31 mouse cellular contexts compared by ENCODE assay signal in the genomic region with DNA sequence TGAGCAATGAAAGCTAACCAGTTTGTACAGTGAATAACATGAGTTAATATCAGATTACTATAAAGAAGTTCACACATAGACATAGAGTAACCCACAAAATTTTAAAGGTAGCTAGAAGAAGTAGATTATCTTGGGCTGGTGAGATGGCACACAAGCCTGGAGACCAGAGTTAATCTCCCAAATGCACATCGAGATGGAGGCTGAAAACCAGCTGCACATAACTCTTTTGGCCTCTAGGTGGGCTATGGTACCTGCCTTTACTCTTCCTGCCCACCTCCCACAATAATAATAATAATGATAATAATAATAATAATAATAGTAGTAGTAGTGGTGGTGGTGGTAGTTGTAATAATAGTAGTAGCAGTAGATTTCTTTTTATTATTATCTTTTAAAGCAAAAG. TPM values are rescaled to one million over a fixed set of nuclear protein-coding genes. Genes with fewer than 3 reads are reported as not detected.
DNase-seq lines count a peak whose midpoint lies in the region; ATAC-seq and TF ChIP-seq lines count a peak whose summit lies in the region.
"Had no signal": no experiment of that assay in that cellular context is flagged by ENCODE, and none has a peak within 500 bp of the region (broad histone marks: within the 10 kb centered on the region; RNA-seq: fewer than 3 reads in every experiment).

No protein-coding gene starts in this region.

- ATAC-seq in heart, embryonic 12.5 days (ENCODE audit: insufficient number of reproducible peaks, low FRiP score) = no peak
- no peak for ATAC-seq in lung, embryonic 14.5 days (ENCODE audit: insufficient read depth)
- 0 out of 2 replicates have a peak, but pooled peaks have one; percentile 13 for ATAC-seq in liver, embryonic 16.5 days (ENCODE audit: low read depth)
- no peak for ATAC-seq in stomach, postnatal 0 days (ENCODE audit: low FRiP score, low TSS enrichment)
- no peak for ATAC-seq in forebrain, embryonic 15.5 days (replicated peaks)
- ATAC-seq in hindbrain, embryonic 13.5 days (ENCODE audit: low FRiP score) = no peak

- H3K9ac ChIP-seq in heart, embryonic 12.5 days = no peak overlapping the region
- no peak overlapping the region for H3K9ac ChIP-seq in lung, embryonic 14.5 days
- no peak overlapping the region for H3K9ac ChIP-seq in liver, embryonic 16.5 days (ENCODE audit: low read depth, low read length)
- no peak overlapping the region for H3K9ac ChIP-seq in stomach, postnatal 0 days (ENCODE audit: low read length)
- H3K9ac ChIP-seq in forebrain, embryonic 15.5 days (replicated peaks) = no peak overlapping the region
- no peak overlapping the region for H3K9ac ChIP-seq in hindbrain, embryonic 13.5 days
- H3K9ac ChIP-seq: heart, embryonic 13.5 days; hindbrain, embryonic 15.5 days; limb, embryonic 12.5 days; liver, embryonic 13.5 days; midbrain, embryonic 12.5 days; neural tube, embryonic 12.5 days had no signal

- TF ChIP-seq CTCF in lung, embryonic 14.5 days (IDR thresholded peaks at IDR 0.05; ENCODE audit: low read depth) = 0 out of 2 replicates have a peak, but pooled peaks have one; percentile 3
- TF ChIP-seq CTCF in stomach, postnatal 0 days (IDR thresholded peaks at IDR 0.05; ENCODE audit: low read depth) = peak; percentile 18; the same call in 1 of the 2 replicates

- DNase-seq in heart, adult 11 months = peak; percentile 66
- DNase-seq in lung, embryonic 14.5 days = no peak
- DNase-seq in lung, postnatal 36 days = no peak
- DNase-seq in stomach, postnatal 0 days (ENCODE audit: low spot score) = no peak
- DNase-seq: adrenal gland, postnatal 25 days; cerebellum, adult 2 months; cerebellum, postnatal 14 days; gastrocnemius, postnatal 14 days; heart, postnatal 10 days; kidney, adult 8-10 months; kidney, postnatal 4 days; layer of hippocampus, adult 9-11 months; lung, postnatal 10 days; right cerebral cortex, adult 18-20 months; right cerebral cortex, postnatal 4 days; thymus, postnatal 4 days had no signal

- H3K27me3 ChIP-seq in heart, embryonic 12.5 days (replicated peaks) = no peaks in the 10 kb centered on the region
- H3K27me3 ChIP-seq in lung, embryonic 14.5 days (ENCODE audit: insufficient read depth, low read length) = no peaks in the 10 kb centered on the region
- no peaks in the 10 kb centered on the region for H3K27me3 ChIP-seq in liver, embryonic 16.5 days (ENCODE audit: control insufficient read depth, insufficient read depth, low read depth, low read length)
- H3K27me3 ChIP-seq in stomach, postnatal 0 days (ENCODE audit: control insufficient read depth, insufficient read depth, low read length) = no peaks in the 10 kb centered on the region
- no peaks in the 10 kb centered on the region for H3K27me3 ChIP-seq in forebrain, embryonic 15.5 days
- H3K27me3 ChIP-seq in hindbrain, embryonic 13.5 days = no peaks in the 10 kb centered on the region
- H3K27me3 ChIP-seq: CH12.LX; heart, embryonic 13.5 days; hindbrain, embryonic 15.5 days; limb, embryonic 12.5 days; liver, embryonic 13.5 days; midbrain, embryonic 12.5 days; neural tube, embryonic 12.5 days had no signal

- no peaks in the 10 kb centered on the region for H3K4me1 ChIP-seq in heart, embryonic 12.5 days (replicated peaks)
- no peaks in the 10 kb centered on the region for H3K4me1 ChIP-seq in lung, embryonic 14.5 days (ENCODE audit: insufficient read depth)
- H3K4me1 ChIP-seq in liver, embryonic 16.5 days (ENCODE audit: control insufficient read depth, low read depth, low read length) = no peaks in the 10 kb centered on the region
- no peaks in the 10 kb centered on the region for H3K4me1 ChIP-seq in stomach, postnatal 0 days (replicated peaks; ENCODE audit: control insufficient read depth, insufficient read depth)
- H3K4me1 ChIP-seq in forebrain, embryonic 15.5 days = no peaks in the 10 kb centered on the region
- no peaks in the 10 kb centered on the region for H3K4me1 ChIP-seq in hindbrain, embryonic 13.5 days (replicated peaks)
- H3K4me1 ChIP-seq: heart, embryonic 13.5 days; hindbrain, embryonic 15.5 days; limb, embryonic 12.5 days; liver, embryonic 13.5 days; midbrain, embryonic 12.5 days; neural tube, embryonic 12.5 days had no signal

- H3K4me3 ChIP-seq in heart, embryonic 12.5 days = no peak overlapping the region
- H3K4me3 ChIP-seq in lung, embryonic 14.5 days (ENCODE audit: low read depth, low read length) = no peak overlapping the region
- no peak overlapping the region for H3K4me3 ChIP-seq in liver, embryonic 16.5 days (ENCODE audit: low read depth, low read length)
- H3K4me3 ChIP-seq in stomach, postnatal 0 days (ENCODE audit: low read depth, low read length) = no peak overlapping the region
- no peak overlapping the region for H3K4me3 ChIP-seq in forebrain, embryonic 15.5 days
- no peak overlapping the region for H3K4me3 ChIP-seq in hindbrain, embryonic 13.5 days
- H3K4me3 ChIP-seq: erythroblast, embryonic 14.5 days; heart, embryonic 13.5 days; hindbrain, embryonic 15.5 days; limb, embryonic 12.5 days; liver, embryonic 13.5 days; midbrain, embryonic 12.5 days; myocyte; neural tube, embryonic 12.5 days had no signal

- WGBS in heart, embryonic 12.5 days = 72% methylated on average over 1 of the region's 1 CpGs
- WGBS in lung, embryonic 14.5 days = 71% methylated on average over 1 of the region's 1 CpGs
- 51% methylated on average over 1 of the region's 1 CpGs for WGBS in liver, embryonic 16.5 days (ENCODE audit: insufficient replicate concordance)
- WGBS in stomach, postnatal 0 days = 62% methylated on average over 1 of the region's 1 CpGs
- 72% methylated on average over 1 of the region's 1 CpGs for WGBS in forebrain, embryonic 15.5 days
- 88% methylated on average over 1 of the region's 1 CpGs for WGBS in hindbrain, embryonic 13.5 days

- no peak overlapping the region for H3K27ac ChIP-seq in heart, embryonic 12.5 days (ENCODE audit: poor library complexity, severe bottlenecking)
- no peak overlapping the region for H3K27ac ChIP-seq in lung, embryonic 14.5 days (ENCODE audit: low read depth)
- H3K27ac ChIP-seq in liver, embryonic 16.5 days (ENCODE audit: low read length) = no peak overlapping the region
- H3K27ac ChIP-seq in stomach, postnatal 0 days (replicated peaks) = no peak overlapping the region
- H3K27ac ChIP-seq in forebrain, embryonic 15.5 days (replicated peaks) = no peak overlapping the region
- H3K27ac ChIP-seq in hindbrain, embryonic 13.5 days = no peak overlapping the region
- H3K27ac ChIP-seq: heart, embryonic 13.5 days; hindbrain, embryonic 15.5 days; kidney, postnatal 0 days; limb, embryonic 12.5 days; liver, embryonic 13.5 days; midbrain, embryonic 12.5 days; neural tube, embryonic 12.5 days had no signal

- H3K36me3 ChIP-seq in heart, embryonic 12.5 days = peaks cover 44% of the 10 kb centered on the region
- H3K36me3 ChIP-seq in lung, embryonic 14.5 days (ENCODE audit: insufficient read depth) = peaks cover 57% of the 10 kb centered on the region
- H3K36me3 ChIP-seq in liver, embryonic 16.5 days (ENCODE audit: control insufficient read depth, insufficient read depth) = no peaks in the 10 kb centered on the region; the same call in none of the 2 replicates
- H3K36me3 ChIP-seq in stomach, postnatal 0 days (ENCODE audit: control insufficient read depth, insufficient read depth, low read length) = peaks cover 10% of the 10 kb centered on the region
- H3K36me3 ChIP-seq in forebrain, embryonic 15.5 days = peaks cover 33% of the 10 kb centered on the region
- H3K36me3 ChIP-seq in hindbrain, embryonic 13.5 days = peaks cover 54% of the 10 kb centered on the region

- H3K9me3 ChIP-seq in heart, embryonic 12.5 days (replicated peaks) = no peaks in the 10 kb centered on the region
- H3K9me3 ChIP-seq in lung, embryonic 14.5 days (ENCODE audit: low read depth, low read length) = no peaks in the 10 kb centered on the region
- no peaks in the 10 kb centered on the region for H3K9me3 ChIP-seq in liver, embryonic 16.5 days (replicated peaks; ENCODE audit: control insufficient read depth, low read length)
- H3K9me3 ChIP-seq in stomach, postnatal 0 days (ENCODE audit: control insufficient read depth, low read length) = no peaks in the 10 kb centered on the region
- H3K9me3 ChIP-seq in forebrain, embryonic 15.5 days = no peaks in the 10 kb centered on the region
- H3K9me3 ChIP-seq in hindbrain, embryonic 13.5 days = no peaks in the 10 kb centered on the region
- H3K9me3 ChIP-seq: G1E; heart, embryonic 13.5 days; hindbrain, embryonic 15.5 days; limb, embryonic 12.5 days; liver, embryonic 13.5 days; midbrain, embryonic 12.5 days; neural tube, embryonic 12.5 days had no signal

- no peak overlapping the region for H3K4me2 ChIP-seq in heart, embryonic 12.5 days
- H3K4me2 ChIP-seq in lung, embryonic 14.5 days = no peak overlapping the region
- no peak overlapping the region for H3K4me2 ChIP-seq in liver, embryonic 16.5 days (ENCODE audit: low read depth, low read length)
- no peak overlapping the region for H3K4me2 ChIP-seq in stomach, postnatal 0 days (replicated peaks; ENCODE audit: low read depth)
- no peak overlapping the region for H3K4me2 ChIP-seq in forebrain, embryonic 15.5 days (replicated peaks)
- H3K4me2 ChIP-seq in hindbrain, embryonic 13.5 days = no peak overlapping the region
- H3K4me2 ChIP-seq: heart, embryonic 13.5 days; hindbrain, embryonic 15.5 days; limb, embryonic 12.5 days; liver, embryonic 13.5 days; midbrain, embryonic 12.5 days; neural tube, embryonic 12.5 days had no signal

- TF ChIP-seq EP300 in stomach, postnatal 0 days (optimal IDR thresholded peaks at IDR 0.05) = no peak

RNA-seq across cellular contexts. Expression of a gene that starts 32.6 kb away (rescaled TPM):
- polyA plus RNA-seq in heart, embryonic 12.5 days (2016; fragmentation: Nextera tagmentation; extraction: Ambion mirVana) = 41.0 and 42.7 TPM in 2 replicates
- 57.3 and 62.1 TPM in 2 replicates for polyA plus RNA-seq in lung, embryonic 14.5 days (2014; fragmentation: Nextera tagmentation; extraction: Ambion mirVana)
- polyA plus RNA-seq in liver, embryonic 16.5 days (2015; fragmentation: Nextera tagmentation; extraction: Ambion mirVana) = 26.8 and 28.0 TPM in 2 replicates
- polyA plus RNA-seq in stomach, postnatal 0 days (2015; fragmentation: Nextera tagmentation; extraction: Ambion mirVana) = 24.0 and 26.1 TPM in 2 replicates
- polyA plus RNA-seq in forebrain, embryonic 15.5 days (2015; fragmentation: Nextera tagmentation; extraction: Ambion mirVana) = 47.4 and 48.6 TPM in 2 replicates
- polyA plus RNA-seq in hindbrain, embryonic 13.5 days (2015; fragmentation: Nextera tagmentation; extraction: Ambion mirVana) = 41.9 TPM in 2 replicates

RNA-seq across cellular contexts. Expression of a gene that starts 33.2 kb away (rescaled TPM):
- 19.8 and 21.3 TPM in 2 replicates for polyA plus RNA-seq in heart, embryonic 12.5 days (2016; fragmentation: Nextera tagmentation; extraction: Ambion mirVana)
- 28.1 and 29.8 TPM in 2 replicates for polyA plus RNA-seq in lung, embryonic 14.5 days (2014; fragmentation: Nextera tagmentation; extraction: Ambion mirVana)
- 6.6 and 8.5 TPM in 2 replicates for polyA plus RNA-seq in liver, embryonic 16.5 days (2015; fragmentation: Nextera tagmentation; extraction: Ambion mirVana)
- polyA plus RNA-seq in stomach, postnatal 0 days (2015; fragmentation: Nextera tagmentation; extraction: Ambion mirVana) = 11.0 and 11.5 TPM in 2 replicates
- 28.7 and 29.4 TPM in 2 replicates for polyA plus RNA-seq in forebrain, embryonic 15.5 days (2015; fragmentation: Nextera tagmentation; extraction: Ambion mirVana)
- polyA plus RNA-seq in hindbrain, embryonic 13.5 days (2015; fragmentation: Nextera tagmentation; extraction: Ambion mirVana) = 21.3 and 23.4 TPM in 2 replicates

RNA-seq across cellular contexts. Expression of a gene that starts 46.1 kb away (rescaled TPM):
- polyA plus RNA-seq in heart, embryonic 12.5 days (2016; fragmentation: Nextera tagmentation; extraction: Ambion mirVana) = 56.6 and 57.9 TPM in 2 replicates
- 98.9 and 99.5 TPM in 2 replicates for polyA plus RNA-seq in lung, embryonic 14.5 days (2014; fragmentation: Nextera tagmentation; extraction: Ambion mirVana)
- polyA plus RNA-seq in liver, embryonic 16.5 days (2015; fragmentation: Nextera tagmentation; extraction: Ambion mirVana) = 19.5 and 20.1 TPM in 2 replicates
- polyA plus RNA-seq in stomach, postnatal 0 days (2015; fragmentation: Nextera tagmentation; extraction: Ambion mirVana) = 39.5 TPM in 2 replicates
- 63.4 and 63.6 TPM in 2 replicates for polyA plus RNA-seq in forebrain, embryonic 15.5 days (2015; fragmentation: Nextera tagmentation; extraction: Ambion mirVana)
- 54.9 and 57.8 TPM in 2 replicates for polyA plus RNA-seq in hindbrain, embryonic 13.5 days (2015; fragmentation: Nextera tagmentation; extraction: Ambion mirVana)
